In the genomic region with DNA sequence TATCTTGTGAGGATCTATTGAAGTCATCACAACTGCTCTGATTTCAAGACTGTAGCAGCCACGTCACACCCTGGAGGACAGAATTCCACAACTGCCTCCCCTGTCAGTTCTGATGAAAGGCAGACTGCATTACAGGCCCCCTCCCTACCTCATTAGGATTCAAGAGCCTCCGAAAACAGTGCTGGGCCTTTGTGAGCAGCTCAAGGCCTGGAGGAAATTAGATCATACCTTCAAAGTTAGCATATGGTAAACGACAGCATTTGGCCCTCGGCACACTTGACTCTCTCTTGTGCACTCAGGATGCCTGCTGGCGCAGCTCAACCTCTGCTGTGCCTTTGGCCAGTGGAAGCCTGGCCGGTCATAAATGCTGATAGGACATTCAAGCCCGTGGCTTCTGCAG, we compare ENCODE assay signal across 11 mouse cellular contexts.
DNase-seq lines count a peak whose midpoint lies in the region; ATAC-seq and TF ChIP-seq lines count a peak whose summit lies in the region.
"Had no signal": no experiment of that assay in that cellular context is flagged by ENCODE, and none has a peak within 500 bp of the region (broad histone marks: within the 10 kb centered on the region; RNA-seq: fewer than 3 reads in every experiment).

No protein-coding gene starts in this region.

- H3K9me3 ChIP-seq in heart, embryonic 14.5 days (ENCODE audit: control insufficient read depth, low read length): no peaks in the 10 kb centered on the region
- no peaks in the 10 kb centered on the region for H3K9me3 ChIP-seq in hindbrain, embryonic 11.5 days (ENCODE audit: control insufficient read depth, low read length)
- no peaks in the 10 kb centered on the region for H3K9me3 ChIP-seq in midbrain, embryonic 16.5 days (replicated peaks; ENCODE audit: control insufficient read depth, low read length, poor library complexity, severe bottlenecking)
- H3K9me3 ChIP-seq: neural tube, embryonic 13.5 days had no signal

- H3K36me3 ChIP-seq in heart, embryonic 14.5 days (ENCODE audit: control insufficient read depth, insufficient read depth, low read length): peaks cover 19% of the 10 kb centered on the region
- H3K36me3 ChIP-seq in hindbrain, embryonic 11.5 days (ENCODE audit: control insufficient read depth, insufficient read depth, low read length): no peaks in the 10 kb centered on the region
- H3K36me3 ChIP-seq in midbrain, embryonic 16.5 days (ENCODE audit: control insufficient read depth, insufficient read depth, low read length): peaks cover 7% of the 10 kb centered on the region; the same call in 1 of the 2 replicates

- no peak overlapping the region for H3K4me2 ChIP-seq in heart, embryonic 14.5 days (ENCODE audit: low read length)
- H3K4me2 ChIP-seq in hindbrain, embryonic 11.5 days (replicated peaks; ENCODE audit: low read depth, low read length): no peak overlapping the region
- no peak overlapping the region for H3K4me2 ChIP-seq in midbrain, embryonic 16.5 days (ENCODE audit: low read length)
- H3K4me2 ChIP-seq: neural tube, embryonic 13.5 days had no signal

- DNase-seq in heart, postnatal 14 days: no peak
- peak; percentile 63 to 77 for DNase-seq in cerebellum, postnatal 14 days
- peak; percentile 24 for DNase-seq in hindbrain, embryonic 11.5 days (ENCODE audit: low spot score)
- DNase-seq in left cerebral cortex, adult 9 months (ENCODE audit: low spot score in 2 of 2): no peak
- DNase-seq in urinary bladder, postnatal 25 days (ENCODE audit: low spot score): no peak
- DNase-seq in layer of hippocampus, adult 2 months (ENCODE audit: low spot score in 2 of 2): no peak
- DNase-seq: lung, adult 18-20 months had no signal

- peak overlapping the region; percentile 58 to 59 for H3K27ac ChIP-seq in heart, embryonic 14.5 days (replicated peaks in 1 of 2; ENCODE audit: control insufficient read depth in 1 of 2, insufficient read depth in 1 of 2, low read depth in 2 of 2, low read length in 2 of 2)
- no peak overlapping the region for H3K27ac ChIP-seq in hindbrain, embryonic 11.5 days (ENCODE audit: low read depth, low read length)
- H3K27ac ChIP-seq in midbrain, embryonic 16.5 days (ENCODE audit: low read length): 0 out of 2 replicates have a peak overlapping the region, but pooled peaks have one; percentile 32
- no peak overlapping the region for H3K27ac ChIP-seq in layer of hippocampus, adult 2 months
- H3K27ac ChIP-seq: neural tube, embryonic 13.5 days had no signal

- no peak overlapping the region for H3K9ac ChIP-seq in heart, embryonic 14.5 days (ENCODE audit: low read length)
- no peak overlapping the region for H3K9ac ChIP-seq in hindbrain, embryonic 11.5 days (ENCODE audit: low read depth, low read length)
- no peak overlapping the region for H3K9ac ChIP-seq in midbrain, embryonic 16.5 days (ENCODE audit: low read depth, low read length)
- H3K9ac ChIP-seq: neural tube, embryonic 13.5 days had no signal

- no peak for TF ChIP-seq CTCF in layer of hippocampus, adult 2 months (conservative IDR thresholded peaks at IDR 0.05)

- intact Hi-C loops in heart, postnatal 14 days (cut with DNase I): no loop called here

- peaks cover 15 to 23% of the 10 kb centered on the region in 2 experiments for H3K4me1 ChIP-seq in heart, embryonic 14.5 days (ENCODE audit: control insufficient read depth in 2 of 2, insufficient read depth in 2 of 2, low read length in 2 of 2)
- H3K4me1 ChIP-seq in hindbrain, embryonic 11.5 days (replicated peaks; ENCODE audit: control insufficient read depth, insufficient read depth, low read length): no peaks in the 10 kb centered on the region
- H3K4me1 ChIP-seq in midbrain, embryonic 16.5 days (ENCODE audit: control insufficient read depth, insufficient read depth, low read length): peaks cover 9% of the 10 kb centered on the region

- H3K4me3 ChIP-seq in heart, embryonic 14.5 days (ENCODE audit: control insufficient read depth in 1 of 2, insufficient read depth in 1 of 2, low read depth in 1 of 2, low read length in 2 of 2): no peak overlapping the region
- H3K4me3 ChIP-seq in hindbrain, embryonic 11.5 days (ENCODE audit: low read depth, low read length): no peak overlapping the region
- no peak overlapping the region for H3K4me3 ChIP-seq in midbrain, embryonic 16.5 days (ENCODE audit: low read depth, low read length)
- H3K4me3 ChIP-seq in layer of hippocampus, adult 2 months: no peak overlapping the region
- H3K4me3 ChIP-seq: neural tube, embryonic 13.5 days had no signal

- whole genome bisulfite sequencing in heart, embryonic 14.5 days: 6% methylated on average over 7 of the region's 7 CpGs
- WGBS in hindbrain, embryonic 11.5 days: 52% methylated on average over 7 of the region's 7 CpGs
- WGBS in midbrain, embryonic 16.5 days: 31% methylated on average over 7 of the region's 7 CpGs

- H3K27me3 ChIP-seq in heart, embryonic 14.5 days (ENCODE audit: control insufficient read depth, insufficient read depth, low read length): no peaks in the 10 kb centered on the region
- no peaks in the 10 kb centered on the region for H3K27me3 ChIP-seq in hindbrain, embryonic 11.5 days (ENCODE audit: control insufficient read depth, insufficient read depth, low read length)
- H3K27me3 ChIP-seq in midbrain, embryonic 16.5 days (ENCODE audit: control insufficient read depth, insufficient read depth, low read depth, low read length): no peaks in the 10 kb centered on the region
- H3K27me3 ChIP-seq: neural tube, embryonic 13.5 days had no signal

- ATAC-seq in heart, embryonic 14.5 days (ENCODE audit: insufficient number of reproducible peaks, insufficient read depth, low FRiP score, low read depth): peak; percentile 64; the same call in 1 of the 2 replicates
- no peak for ATAC-seq in hindbrain, embryonic 11.5 days (ENCODE audit: low FRiP score)
- ATAC-seq in midbrain, embryonic 16.5 days: peak; percentile 81
- ATAC-seq: CD4-positive, CD25-positive, alpha-beta regulatory T cell, adult 4 months had no signal

Comparison
In these comparisons a context has a peak if more than half of its experiments do, and no peak if none do; other contexts are left out.
1. H3K27ac ChIP-seq: peak in heart, embryonic 14.5 days (2 of 2) and midbrain, embryonic 16.5 days (single experiment); none in hindbrain, embryonic 11.5 days (single experiment) and layer of hippocampus, adult 2 months (single experiment).
2. DNase-seq: peak in cerebellum, postnatal 14 days (2 of 2) and hindbrain, embryonic 11.5 days (single experiment); none in heart, postnatal 14 days (0 of 2), left cerebral cortex, adult 9 months (0 of 2), urinary bladder, postnatal 25 days (single experiment) and layer of hippocampus, adult 2 months (0 of 2).